Mouse (Mus musculus): ENCODE results near the gene Cd300lf.

Cd300lf gene

DNA sequence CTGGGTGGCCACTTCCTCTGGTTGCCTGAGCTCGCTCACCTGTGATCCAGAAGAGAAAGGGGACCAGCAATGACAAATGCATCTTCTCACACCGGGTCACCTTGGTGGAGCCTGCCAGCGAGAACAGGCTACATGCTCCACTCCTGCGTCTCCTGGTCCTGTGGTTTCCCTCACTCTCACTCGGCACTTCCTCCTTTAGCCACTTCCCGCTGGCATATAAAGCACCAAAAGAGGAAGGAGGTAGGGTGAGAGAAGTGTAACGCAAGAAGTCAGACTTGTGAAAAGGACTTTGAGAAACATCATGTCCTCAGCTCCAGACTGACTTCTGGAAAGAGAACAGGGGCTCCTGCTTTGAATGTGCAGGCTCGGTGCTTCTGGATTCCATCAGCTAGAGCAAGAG, at the start of gene Cd300lf:
Gene Cd300lf (minus strand): TSS at position 193 of the 400 bp plus-strand sequence.
- no peak for DNase-seq

DNA sequence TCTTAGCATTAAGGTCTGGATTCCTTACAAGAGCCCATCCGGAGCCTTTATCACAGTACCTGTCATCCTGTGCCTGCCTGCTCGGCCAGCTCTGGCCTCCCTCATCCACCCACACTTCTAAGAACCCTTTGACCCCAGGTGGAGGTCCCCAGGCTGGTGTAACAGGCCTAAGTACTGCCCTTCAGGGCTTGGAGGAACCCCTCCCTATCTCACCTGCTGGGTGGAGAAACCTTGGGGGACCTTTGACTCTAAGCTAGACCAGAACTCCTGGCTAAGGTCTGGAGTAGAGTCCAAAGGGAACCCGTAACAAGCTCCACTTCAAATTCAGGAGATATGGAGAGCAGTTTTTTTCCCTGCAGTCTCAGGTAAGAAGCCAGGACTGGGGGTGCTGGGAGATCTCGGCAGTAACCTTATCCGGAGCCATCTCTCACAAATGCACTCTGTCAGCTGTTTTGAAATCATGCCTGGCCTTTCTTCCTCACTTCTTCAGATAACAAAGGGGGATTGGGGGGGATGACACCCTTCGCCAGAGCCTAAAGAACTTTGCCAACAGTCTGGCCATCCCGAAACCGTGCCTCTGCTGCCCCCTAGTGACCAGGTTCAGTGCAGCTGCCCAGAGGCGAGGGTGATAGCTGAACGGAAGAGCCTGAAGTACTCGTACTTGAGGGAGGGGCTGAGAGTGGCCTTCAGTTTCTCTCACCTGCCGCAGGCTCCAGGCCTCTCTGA, 48.3 kb upstream of the Cd300lf start:
- DNase-seq = peak; percentile 97

DNA sequence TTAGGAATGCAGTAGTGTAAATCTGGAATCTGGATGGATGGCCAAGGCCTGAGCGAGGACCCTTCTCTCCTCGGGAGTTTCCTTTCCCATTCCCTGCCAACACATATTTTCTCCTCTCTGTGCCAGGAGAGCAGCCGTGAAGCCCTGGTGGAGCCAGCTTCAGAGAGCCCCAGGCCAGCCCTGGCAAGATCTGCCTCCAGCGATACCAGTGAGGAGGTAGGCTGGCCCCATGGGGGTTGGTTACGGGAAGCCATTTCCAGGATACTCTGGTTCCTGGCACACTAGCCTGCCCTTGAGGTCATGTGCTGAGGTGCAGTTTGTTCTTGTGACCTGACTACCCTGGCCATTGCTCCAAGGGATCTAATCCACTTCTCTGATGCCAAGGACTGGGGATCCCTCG, 46.1 kb upstream of the Cd300lf start:
- no peak for DNase-seq

DNA sequence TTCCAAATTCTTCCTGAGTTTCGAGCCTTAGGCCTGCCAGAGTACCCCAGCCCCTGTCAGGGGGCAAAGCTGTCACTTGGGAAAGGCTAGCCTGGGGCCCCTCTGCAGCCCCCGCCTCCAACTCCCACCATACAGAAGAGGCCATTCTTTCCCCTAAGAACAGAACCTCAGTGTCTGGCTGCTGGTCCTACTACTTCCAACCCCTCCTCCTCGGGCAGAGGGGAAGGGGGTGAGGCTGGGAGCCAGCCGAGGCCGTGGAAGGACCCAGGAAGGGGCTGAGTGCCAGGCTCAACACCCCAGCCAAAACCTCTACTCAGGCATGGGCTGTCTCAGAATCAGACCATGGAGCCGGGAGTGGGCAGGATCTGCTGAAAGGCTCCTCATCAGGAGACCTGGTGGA, 45.4 kb upstream of the Cd300lf start:
- DNase-seq = no peak

DNA sequence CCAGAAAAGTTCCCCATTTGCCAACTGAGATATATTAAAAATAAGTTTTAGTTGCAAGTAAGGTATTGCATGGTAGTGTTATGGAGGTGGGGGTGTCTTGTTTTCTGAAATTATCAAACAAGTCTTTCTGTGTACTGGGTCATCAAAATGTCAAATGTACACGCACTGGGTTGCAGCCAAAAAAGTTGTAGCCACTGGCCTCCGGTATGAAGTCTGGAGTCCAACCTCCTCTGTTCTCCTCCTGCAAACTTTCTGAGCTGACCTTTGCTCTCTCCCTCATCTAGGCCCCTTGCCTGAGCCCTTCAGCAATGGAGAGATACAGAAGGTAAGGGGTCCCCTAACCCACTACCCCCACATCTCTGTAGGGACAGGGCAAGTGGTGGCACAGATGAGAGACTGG, 45.0 kb upstream of the Cd300lf start:
- no peak for DNase-seq

DNA sequence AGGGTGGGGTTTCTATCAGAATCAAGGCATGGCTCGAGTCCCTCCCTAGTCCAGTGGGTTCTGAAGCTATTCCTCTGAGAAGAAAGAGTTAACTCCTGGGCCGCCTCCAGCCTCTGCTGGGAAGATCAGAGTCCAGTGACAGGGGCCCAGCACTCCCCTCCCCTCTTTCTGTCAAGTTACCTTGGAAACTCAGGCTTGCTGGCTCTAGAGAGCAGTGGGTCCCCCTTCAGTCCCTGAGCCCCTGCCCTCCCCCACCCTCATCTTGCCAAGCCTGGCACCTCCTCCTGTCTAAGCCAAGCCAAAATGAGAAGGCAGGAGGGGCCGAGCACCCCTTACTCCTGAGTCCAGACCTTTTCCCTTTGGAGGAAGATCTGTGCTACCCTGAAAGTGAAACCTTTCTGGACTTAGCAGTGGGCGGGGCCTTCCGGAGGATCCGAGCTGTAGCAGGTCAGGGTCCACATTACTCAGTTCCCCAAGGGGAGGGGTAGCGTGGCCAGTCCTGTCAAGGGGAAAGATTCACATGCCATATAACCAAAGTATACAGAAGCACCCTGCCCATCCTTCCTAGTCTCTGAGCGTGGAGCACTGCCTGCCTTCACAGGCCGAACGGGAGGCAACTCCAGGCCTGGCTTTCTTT, 43.9 kb upstream of the Cd300lf start:
- no peak for DNase-seq

DNA sequence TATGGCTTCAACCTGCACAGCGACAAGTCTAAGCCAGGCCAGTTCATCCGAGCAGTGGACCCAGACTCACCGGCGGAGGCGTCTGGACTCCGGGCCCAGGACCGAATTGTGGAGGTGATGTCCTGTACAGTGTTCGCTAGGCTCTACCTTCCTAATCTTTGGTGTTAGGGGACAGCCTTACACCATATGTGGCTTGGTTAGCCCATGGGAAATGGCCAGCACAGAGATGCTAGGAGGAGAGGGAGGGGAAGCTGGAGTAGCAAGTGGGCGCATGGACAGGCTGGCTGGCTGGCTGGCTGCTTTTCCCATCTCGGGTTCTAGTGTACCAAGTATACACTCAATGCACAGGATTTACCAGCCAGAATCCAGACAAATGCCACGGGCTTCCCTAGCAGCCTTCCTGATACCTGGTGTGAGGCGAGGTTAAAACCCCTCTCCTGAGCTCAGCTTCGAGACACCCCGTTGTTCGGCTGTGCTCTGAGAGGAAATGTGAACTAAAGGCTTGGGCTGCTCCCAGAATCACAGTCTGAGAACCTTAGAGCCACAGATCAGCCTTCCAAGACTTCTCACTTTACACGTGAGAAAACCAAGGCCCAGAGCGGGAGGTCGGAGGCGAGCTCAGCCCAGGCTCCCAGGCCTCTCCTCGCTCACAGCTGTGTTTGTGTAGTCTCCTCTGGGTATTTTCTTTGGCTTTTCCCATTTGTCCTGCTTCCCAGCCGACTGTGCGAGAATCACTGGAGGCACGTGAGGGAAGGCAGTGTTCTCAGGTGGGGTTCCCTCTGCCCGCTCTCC, 42.8 kb upstream of the Cd300lf start:
- no peak for DNase-seq

DNA sequence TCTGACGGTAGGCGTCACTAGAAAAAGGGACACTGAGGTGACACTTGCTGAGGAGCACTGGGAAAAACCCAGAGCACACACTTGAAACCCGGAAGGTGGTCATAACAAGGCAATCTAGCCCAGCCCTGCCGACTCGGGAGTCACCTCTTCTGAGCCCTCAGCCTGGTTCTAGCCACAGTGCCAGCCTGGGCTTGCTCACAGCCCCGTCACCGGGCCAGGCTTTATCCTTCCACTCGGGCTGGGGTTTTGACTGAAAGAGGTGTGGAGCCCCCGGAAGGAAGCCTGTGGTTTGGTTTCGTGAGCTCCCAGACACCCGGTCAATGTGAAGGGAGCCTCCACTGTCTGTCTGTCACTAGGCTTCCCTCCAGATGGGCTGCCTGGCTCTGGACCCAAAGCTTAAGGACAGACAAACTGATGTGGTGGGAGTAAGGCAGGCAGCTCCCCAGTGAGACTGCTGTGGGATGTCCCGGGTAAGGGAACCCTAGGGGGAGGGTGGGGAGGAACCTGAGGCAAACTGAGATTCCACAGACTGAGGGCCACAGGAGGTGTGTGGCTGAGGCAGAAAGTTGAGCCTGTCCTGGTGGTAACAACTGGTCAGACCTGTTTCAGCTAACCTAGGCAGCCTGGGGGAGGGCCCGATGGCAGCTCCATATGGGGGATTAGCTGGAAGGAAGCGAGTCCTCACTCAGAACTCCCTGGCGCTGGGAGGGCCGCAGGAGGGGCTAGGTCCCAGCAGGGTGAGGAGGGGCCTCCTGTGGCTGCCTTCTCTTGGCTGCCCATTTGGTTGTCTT, 40.0 kb upstream of the Cd300lf start:
- DNase-seq = peak; percentile 57

DNA sequence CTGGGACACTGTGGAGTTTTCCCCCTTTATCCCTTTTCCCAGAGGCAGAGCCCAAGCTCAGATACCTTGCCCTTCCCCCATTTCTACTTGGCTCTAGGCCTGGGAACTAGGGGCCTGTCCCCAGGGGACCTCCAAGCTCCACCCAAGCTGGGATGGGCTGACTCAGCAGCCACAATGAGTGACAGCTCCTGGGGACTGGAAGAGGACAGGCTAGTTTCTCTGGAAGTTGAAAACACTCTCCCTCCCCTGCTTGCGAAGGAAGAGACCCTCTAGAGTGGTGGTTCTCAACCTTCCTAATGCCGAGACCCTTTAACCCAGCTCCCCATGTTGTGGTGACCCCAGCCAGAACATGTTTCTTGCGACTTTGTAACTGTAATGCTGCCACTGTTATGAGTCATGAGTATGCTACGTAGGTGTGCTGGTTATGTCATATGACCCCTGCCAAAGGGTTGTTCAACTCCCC, 39.1 kb upstream of the Cd300lf start:
- no peak for DNase-seq

DNA sequence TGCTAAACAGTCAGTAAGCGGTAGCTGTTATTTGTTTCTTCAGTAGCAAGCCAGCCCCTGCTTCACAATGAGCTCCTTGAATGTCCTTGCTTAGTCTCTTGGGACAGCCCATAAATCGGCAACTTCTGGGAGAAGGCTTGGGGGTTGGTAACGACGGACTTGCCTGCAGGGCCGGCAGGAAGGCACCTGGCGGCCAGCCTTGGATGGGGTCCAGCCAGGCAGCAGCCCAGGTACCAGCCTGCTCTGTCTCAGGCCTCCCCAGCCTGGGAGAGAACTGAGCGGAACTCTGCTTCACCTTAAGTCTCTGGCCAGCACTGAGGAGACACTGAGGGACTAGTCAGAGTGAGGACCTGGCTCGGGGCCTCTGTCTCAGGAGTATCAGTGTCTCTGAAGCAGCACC, 37.3 kb upstream of the Cd300lf start:
- no peak for DNase-seq

DNA sequence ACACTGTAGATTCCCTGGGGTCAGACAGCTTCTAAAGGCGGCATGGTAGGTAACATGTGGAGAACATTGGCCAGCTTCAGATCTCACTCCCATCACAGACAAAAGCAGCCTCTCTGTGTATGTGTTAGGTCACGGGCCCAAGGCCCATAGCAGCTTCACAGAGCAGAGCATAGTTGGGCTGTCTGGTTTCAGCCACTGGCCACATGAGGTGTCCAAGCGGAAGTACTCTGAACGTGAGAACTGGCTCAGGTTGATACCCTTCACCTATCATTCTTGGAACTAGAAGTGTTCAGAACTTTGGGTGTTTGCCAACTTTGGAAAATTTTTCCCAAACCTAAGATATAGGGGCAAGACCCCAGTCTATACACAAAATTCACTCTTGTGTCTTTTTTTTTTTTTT, 35.6 kb upstream of the Cd300lf start:
- DNase-seq = no peak

DNA sequence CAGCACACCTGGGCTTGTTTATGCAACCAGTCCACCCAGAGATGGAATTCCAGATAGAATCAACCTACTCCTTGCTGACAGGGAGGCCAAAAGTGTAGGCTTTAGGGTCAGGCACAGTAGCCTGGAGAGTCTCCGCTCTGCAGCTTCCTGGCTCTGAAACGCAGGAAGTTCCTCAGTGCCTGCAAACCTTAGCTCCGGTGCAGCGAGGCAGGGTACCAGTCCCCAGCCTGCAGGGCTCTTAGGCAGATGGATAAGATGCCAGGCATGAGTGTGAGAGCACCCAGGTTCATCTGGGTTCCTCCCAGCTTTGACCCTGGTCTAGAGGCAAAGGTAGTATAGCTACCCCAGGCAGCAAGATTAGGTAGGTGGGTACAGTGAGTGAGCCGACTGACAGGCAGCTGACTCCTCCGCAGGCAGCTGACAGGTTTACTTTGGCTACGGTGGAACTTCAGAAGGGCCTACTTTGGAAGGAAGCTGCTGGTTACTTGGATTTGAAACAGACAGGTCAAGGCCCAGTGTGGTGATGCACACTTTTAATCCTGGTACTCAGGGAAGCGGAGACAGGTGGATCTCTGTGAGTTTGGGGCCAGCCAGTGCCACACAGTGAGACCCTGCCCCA, 33.9 kb upstream of the Cd300lf start:
- DNase-seq = no peak

DNA sequence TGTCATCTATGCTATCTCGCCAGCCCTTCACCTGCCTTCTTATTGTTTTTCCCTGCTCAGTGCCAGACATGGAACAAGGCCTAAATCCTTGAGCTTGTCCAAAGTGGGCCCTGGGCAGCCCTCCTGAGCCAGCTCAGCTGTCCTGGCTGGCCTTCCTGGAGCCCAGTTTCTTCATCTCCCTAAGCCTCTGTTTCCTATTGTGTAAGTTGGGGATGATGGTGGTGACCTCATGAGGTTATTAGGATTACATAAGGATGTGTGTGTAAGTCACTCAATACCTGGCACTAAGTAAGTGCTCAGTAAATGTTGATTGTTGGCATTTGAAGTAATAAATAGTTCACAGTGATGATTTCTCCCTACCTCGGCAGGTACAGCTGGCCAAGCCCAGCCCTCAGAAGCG, 33.0 kb upstream of the Cd300lf start:
- DNase-seq = no peak

DNA sequence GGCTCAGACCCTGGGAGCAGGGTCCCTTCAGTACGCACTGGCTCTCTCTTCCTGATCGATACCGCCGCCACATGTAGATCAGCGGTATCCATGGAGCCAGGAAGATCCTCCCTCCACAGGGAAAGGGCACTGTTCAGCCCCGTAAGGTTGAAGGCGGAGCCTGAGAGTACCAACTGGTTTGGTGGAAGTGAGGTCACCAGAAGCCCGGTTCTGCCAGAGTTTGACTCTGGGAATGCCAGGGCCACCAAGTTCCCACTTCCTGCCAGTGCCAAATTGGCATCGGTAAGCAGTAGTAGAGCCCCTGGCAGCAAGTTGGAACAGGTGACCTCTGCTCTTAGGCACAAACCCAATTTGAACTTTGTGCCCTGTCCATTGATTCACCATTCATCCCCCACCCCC, 31.2 kb upstream of the Cd300lf start:
- peak; percentile 36 for DNase-seq

DNA sequence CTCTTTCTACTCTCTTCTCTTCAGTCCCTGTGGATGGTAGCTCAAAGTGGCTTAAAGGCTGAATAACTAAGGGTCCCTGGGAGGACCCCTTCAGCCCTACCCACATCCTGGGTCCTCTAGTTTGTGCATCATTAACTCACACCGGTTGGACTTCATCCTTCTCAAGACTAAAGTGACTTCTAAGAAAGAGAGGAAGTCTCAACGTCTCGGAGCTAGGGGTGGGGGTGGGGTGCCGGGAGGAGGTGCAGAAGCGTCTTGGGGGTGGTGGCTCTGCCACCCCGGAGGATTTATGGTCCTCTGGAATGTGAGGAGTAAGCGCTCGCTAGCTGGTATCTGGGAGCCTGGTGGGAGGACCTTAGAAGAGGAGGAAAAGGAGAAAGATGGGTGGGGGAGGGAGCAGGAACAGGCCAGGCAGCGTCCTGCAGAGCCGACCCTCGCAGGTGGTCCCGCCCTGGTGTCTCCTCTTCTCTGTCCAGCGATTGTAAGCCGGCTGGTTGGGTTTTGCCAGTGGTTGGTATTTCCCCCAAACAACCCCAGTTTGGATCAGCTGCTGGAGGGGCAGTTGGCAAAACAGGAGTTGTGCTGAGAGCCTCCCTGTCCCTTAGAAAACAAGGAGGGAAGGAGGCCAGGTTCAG, 30.7 kb upstream of the Cd300lf start:
- DNase-seq = peak; percentile 40

DNA sequence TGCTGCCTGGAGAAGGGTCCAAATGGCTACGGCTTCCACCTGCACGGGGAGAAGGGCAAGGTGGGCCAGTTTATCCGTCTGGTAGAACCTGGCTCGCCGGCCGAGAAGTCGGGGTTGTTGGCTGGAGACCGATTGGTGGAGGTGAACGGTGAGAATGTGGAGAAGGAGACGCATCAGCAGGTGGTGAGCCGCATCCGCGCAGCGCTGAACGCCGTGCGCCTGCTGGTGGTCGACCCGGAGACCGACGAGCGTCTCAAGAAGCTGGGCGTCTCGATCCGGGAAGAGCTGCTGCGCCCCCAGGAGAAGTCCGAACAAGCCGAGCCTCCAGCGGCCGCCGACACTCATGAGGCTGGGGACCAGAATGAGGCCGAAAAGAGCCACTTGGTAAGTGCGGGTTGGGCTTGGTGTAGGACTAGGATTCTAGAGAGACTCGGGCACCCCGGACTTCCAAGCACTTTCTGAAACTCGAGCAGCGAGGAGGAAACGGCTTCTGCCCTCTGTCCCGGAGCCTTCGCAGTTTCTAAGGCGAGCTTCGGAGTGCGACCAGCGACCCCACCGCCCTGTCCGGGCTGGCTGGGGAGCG, 29.9 kb upstream of the Cd300lf start:
- DNase-seq = peak; percentile 87

DNA sequence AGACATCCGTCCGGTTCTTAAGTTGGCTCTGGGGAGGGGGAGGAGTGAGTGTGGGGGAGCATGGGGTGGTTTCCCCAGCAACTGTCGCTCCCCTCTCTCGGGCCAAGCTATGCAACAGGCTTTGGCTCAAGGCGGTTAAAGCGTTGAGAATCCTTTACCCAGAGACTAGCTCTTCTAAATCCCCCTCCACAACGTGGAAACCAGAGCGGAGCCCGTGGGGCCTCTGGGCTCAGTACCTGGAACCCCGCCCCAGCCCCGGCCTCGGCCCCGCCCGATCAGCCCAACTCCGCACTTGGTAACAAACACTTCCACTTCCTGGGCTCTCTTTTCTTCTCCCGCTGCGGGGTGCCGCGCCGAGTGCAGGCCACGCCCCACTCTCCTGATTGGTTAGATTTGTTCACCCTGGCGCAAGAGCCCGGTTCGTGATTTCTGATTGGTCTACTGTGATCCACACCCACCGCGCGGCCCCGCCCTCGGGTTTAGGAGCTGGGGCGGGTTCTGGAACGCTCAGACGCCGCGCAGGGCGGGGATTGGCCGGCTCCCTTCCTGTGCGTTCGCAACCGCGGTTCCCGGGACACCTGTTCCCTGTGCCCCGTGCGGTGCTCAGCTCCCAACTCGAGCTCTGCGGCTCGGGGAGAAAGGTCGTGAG, 29.2 kb upstream of the Cd300lf start, which contains the start of gene Slc9a3r1:
Gene Slc9a3r1 (plus strand): TSS at position 510 of the 649 bp plus-strand sequence.
- peak; percentile 100 for DNase-seq

DNA sequence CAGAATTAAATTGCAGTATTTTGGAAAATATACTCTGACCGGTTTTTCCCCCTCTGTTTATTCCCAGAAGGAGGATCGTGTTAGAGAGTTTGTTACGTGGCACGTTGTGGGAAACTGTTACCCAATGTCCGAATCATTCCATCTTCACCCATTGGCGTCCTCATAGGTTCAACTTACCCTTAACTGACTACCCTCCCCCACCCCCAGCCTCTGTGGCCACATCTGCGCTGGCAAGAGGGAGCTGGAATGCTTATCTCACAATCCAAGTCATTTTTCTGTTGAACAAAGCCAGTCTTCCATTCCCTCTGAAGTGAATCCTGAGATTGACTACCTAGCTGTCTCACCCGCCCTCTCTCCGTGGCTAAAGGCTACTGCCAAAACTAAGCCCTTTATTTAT, 28.4 kb upstream of the Cd300lf start:
- no peak for DNase-seq

DNA sequence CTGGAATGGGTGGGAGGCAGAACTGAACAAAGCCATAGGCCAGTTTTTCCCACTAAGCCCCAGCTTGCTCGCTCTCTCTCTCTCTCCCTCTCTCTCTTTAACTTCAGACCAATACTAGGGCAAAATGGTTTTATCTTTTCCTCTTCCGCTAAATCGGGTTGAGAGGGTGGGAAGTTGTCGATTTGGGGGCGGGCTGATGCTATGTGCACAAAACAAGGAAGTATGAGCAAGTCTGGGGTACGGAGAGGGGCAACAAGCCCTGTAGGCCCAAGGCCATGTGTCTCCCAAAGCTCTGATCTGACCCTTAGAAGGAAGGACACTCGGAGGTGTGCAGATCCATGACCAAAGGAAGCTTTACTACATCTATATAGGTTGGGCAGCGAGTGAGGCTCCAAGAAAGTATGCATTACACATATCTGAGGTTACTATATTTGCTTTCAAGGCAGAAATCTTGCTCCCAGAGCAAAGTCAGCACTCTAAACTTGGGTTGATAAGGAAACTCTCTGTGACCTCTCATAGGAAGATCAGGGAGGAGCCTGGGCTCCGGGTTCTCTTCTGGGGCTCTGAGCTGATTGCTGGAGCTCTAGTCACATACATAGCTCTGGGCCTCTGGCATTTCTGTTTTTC, 27.9 kb upstream of the Cd300lf start:
- DNase-seq = peak; percentile 69

DNA sequence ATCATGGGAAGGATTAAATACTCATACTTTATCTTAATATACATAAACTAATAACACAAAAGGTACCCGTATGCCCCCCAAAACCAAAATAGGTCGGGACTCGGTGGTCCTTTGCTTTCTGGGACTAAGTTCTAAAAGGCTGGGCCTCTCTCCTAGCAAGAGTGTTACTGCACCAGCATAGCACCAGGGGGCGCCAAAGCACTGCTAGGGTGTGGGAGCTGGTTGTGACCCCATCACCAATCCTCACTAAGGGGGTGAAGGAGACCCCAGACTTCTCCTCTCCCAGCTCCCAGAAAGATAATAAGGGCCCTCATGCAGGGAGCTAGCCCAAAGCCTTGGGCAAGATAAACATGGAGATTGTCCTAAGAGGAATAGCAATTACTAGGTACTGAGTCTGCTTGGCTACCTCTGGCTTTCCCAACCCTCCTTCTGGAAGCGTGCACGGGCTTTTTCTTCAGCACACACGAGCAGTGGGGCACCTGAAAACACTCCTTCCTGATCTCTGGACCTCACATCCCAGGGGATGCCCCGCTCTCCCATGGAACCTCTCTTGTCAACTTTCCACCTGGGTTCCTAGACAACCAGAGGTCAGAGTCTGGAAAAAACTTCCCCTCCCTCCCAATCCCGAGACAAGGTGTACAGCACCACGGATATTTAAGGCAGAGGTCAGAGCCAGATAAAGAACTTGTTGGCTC, 27.2 kb upstream of the Cd300lf start:
- DNase-seq = peak; percentile 99
